Mouse (Mus musculus): Measurements from ENCODE around the gene Pak6. TPM values are rescaled to one million over a fixed set of nuclear protein-coding genes. Genes with fewer than 3 reads are reported as not detected.

The Pak6 gene
- total and polyA plus RNA-seq, 3 experiments, result 0.05 to 0.73 (median 0.42) TPM

GRCm38 (mm10) chr2:118686693-118687092 lies 23.6 kb downstream of the Pak6 start:
- Histone ChIP-seq H3K9ac (ENCODE audit: insufficient read depth, low read depth) (no peak overlapping the region), H3K4me2 (ENCODE audit: insufficient read depth, low read depth, poor library complexity, severe bottlenecking) (no peak overlapping the region), H3K4me1 (ENCODE audit: control insufficient read depth in 1 of 2, insufficient read depth in 2 of 2) (peaks cover 0 to 12% of the 10 kb centered on the region in 2 experiments; a peak in 2 of 4 replicates), H3K4me3 (replicated peaks in 1 of 3; ENCODE audit: low read depth in 2 of 3, low read length in 2 of 3, poor library complexity in 1 of 3) (no peak overlapping the region), H3K9me3 (replicated peaks; ENCODE audit: low read length) (no peaks in the 10 kb centered on the region), H3K79me2 (replicated peaks; ENCODE audit: control insufficient read depth, extremely low read depth, insufficient read depth, poor library complexity, severe bottlenecking) (no peaks in the 10 kb centered on the region), H3K27me3 (replicated peaks) (no peaks in the 10 kb centered on the region), H3K27ac (ENCODE audit: insufficient read depth, low read depth) (no peak overlapping the region), H3K36me3 (replicated peaks in 1 of 2; ENCODE audit: control insufficient read depth in 1 of 2, insufficient read depth in 1 of 2, low read length in 1 of 2) (no peaks in the 10 kb centered on the region)
- no peak for DNase-seq (ENCODE audit: extremely low read depth)
- in situ Hi-C loops (cut with MboI; ENCODE audit: low pct_ligation_motif_present, low pct_unique_long_range_greater_than_20kb, low sequenced_read_pairs) (loop anchor here (5.0 kb wide), 1 partner anchor 44 kb away; no protein-coding TSS in a partner anchor), dilution Hi-C loops (cut with MboI; ENCODE audit: extremely low pct_ligation_motif_present, extremely low pct_unique_long_range_greater_than_20kb, low sequenced_read_pairs) (no loop called here)
- TF ChIP-seq PAX5 (IDR thresholded peaks at IDR 0.05; ENCODE audit: low read length), result no peak
- no peak for TF ChIP-seq ETS1 (conservative IDR thresholded peaks at IDR 0.05; ENCODE audit: low read depth, low read length)
- TF ChIP-seq RAD21 (IDR thresholded peaks at IDR 0.05; ENCODE audit: low read depth, low read length), result no peak
- TF ChIP-seq EP300 (IDR thresholded peaks at IDR 0.05; ENCODE audit: low read length), result no peak
- TF ChIP-seq NRF1 (IDR thresholded peaks at IDR 0.05; ENCODE audit: low read depth, low read length), result no peak
- no peak for TF ChIP-seq IRF4 (IDR thresholded peaks at IDR 0.05; ENCODE audit: low read depth, low read length)
- TF ChIP-seq ZKSCAN1 (IDR thresholded peaks at IDR 0.05; ENCODE audit: borderline replicate concordance, low read depth, low read length), result no peak
- TF ChIP-seq CHD1 (IDR thresholded peaks at IDR 0.05; ENCODE audit: low read depth, low read length), result no peak
- no peak for TF ChIP-seq TBP (conservative IDR thresholded peaks at IDR 0.05; ENCODE audit: low read depth, low read length)
- no peak for TF ChIP-seq JUN (IDR thresholded peaks at IDR 0.05; ENCODE audit: insufficient read depth, low read depth, low read length)
- TF ChIP-seq POLR2A (IDR thresholded peaks at IDR 0.05; ENCODE audit: low read depth, low read length), result no peak
- no peak for TF ChIP-seq MEF2A (IDR thresholded peaks at IDR 0.05; ENCODE audit: borderline replicate concordance, low read depth, low read length)
- TF ChIP-seq MXI1 (IDR thresholded peaks at IDR 0.05; ENCODE audit: low read depth, low read length), result no peak
- no peak for TF ChIP-seq MYC (IDR thresholded peaks at IDR 0.05; ENCODE audit: low read depth, low read length)
- no peak for TF ChIP-seq SIN3A (IDR thresholded peaks at IDR 0.05; ENCODE audit: low read length)
- TF ChIP-seq POLR2AphosphoS2 (IDR thresholded peaks at IDR 0.05; ENCODE audit: low read depth, low read length), result no peak
- no peak for TF ChIP-seq ZC3H11A (IDR thresholded peaks at IDR 0.05; ENCODE audit: low read depth, low read length)
- no peak for TF ChIP-seq E2F4 (IDR thresholded peaks at IDR 0.05; ENCODE audit: insufficient replicate concordance, low read depth, low read length)

- Histone ChIP-seq H3K4me3 (replicated peaks in 1 of 3; ENCODE audit: low read depth in 2 of 3, low read length in 2 of 3, poor library complexity in 1 of 3) (no peak overlapping the region), H3K27me3 (replicated peaks) (no peaks in the 10 kb centered on the region), H3K9ac (ENCODE audit: insufficient read depth, low read depth) (no peak overlapping the region), H3K4me1 (ENCODE audit: control insufficient read depth in 1 of 2, insufficient read depth in 2 of 2) (peaks cover 0 to 14% of the 10 kb centered on the region in 2 experiments; a peak in 2 of 4 replicates), H3K4me2 (ENCODE audit: insufficient read depth, low read depth, poor library complexity, severe bottlenecking) (no peak overlapping the region), H3K27ac (ENCODE audit: insufficient read depth, low read depth) (no peak overlapping the region), H3K36me3 (replicated peaks in 1 of 2; ENCODE audit: control insufficient read depth in 1 of 2, insufficient read depth in 1 of 2, low read length in 1 of 2) (no peaks in the 10 kb centered on the region), H3K9me3 (replicated peaks; ENCODE audit: low read length) (no peaks in the 10 kb centered on the region), H3K79me2 (replicated peaks; ENCODE audit: control insufficient read depth, extremely low read depth, insufficient read depth, poor library complexity, severe bottlenecking) (no peaks in the 10 kb centered on the region)
- DNase-seq (ENCODE audit: extremely low read depth), result no peak
- TF ChIP-seq HCFC1 (IDR thresholded peaks at IDR 0.05; ENCODE audit: low read depth, low read length) (no peak), GABPA (IDR thresholded peaks at IDR 0.05; ENCODE audit: insufficient replicate concordance, low read depth, low read length) (no peak), NRF1 (IDR thresholded peaks at IDR 0.05; ENCODE audit: low read depth, low read length) (no peak), USF1 (IDR thresholded peaks at IDR 0.05; ENCODE audit: low read depth, low read length) (no peak)
- in situ Hi-C loops (cut with MboI; ENCODE audit: low pct_ligation_motif_present, low pct_unique_long_range_greater_than_20kb, low sequenced_read_pairs) (loop anchor here (5.0 kb wide), 1 partner anchor 45 kb away; no protein-coding TSS in a partner anchor), dilution Hi-C loops (cut with MboI; ENCODE audit: extremely low pct_ligation_motif_present, extremely low pct_unique_long_range_greater_than_20kb, low sequenced_read_pairs) (no loop called here)
Observed at GRCm38 (mm10) chr2:118687791-118688190, 24.7 kb downstream of the Pak6 start.
